Mouse (Mus musculus): ENCODE data around the gene Snd1.

DNA sequence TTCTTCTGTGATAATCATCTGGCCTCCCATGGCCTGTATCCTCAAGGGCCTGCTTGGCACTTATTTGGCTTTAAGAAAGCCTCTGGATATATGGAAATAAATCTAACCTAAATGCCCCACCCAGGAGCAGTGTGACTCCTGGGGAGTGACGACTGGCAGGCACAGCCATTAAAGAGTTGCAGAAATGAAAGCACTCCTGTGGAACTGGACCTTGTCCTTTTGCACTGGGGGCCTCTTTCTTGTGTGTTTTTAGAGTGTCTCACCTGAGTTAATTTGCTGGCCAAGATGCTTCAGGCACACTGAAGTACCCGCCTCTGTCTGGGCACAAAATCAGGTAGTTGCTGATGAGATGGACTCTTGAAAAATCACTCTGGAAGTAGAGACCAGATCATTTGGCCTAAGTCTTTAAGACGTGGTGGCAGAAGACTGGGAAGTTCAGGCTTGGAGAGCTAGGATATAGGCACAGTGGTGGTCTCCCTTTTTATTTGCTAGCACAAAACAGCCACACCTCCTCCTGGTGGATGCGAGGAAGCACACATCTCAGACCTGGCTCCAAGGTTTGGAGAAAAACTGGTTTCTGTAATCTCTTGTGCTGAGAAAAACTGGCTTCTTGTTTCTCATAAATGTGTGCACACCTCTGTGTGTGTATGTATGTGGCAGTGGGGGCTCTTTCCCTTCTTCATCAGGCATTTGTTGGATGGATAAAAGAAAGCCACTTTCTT is 87.5 kb downstream of the Snd1 start:
- no peak for TF ChIP-seq USF1 (IDR thresholded peaks at IDR 0.05; ENCODE audit: low read depth)
- no peak for TF ChIP-seq CTCF (IDR thresholded peaks at IDR 0.05; ENCODE audit: control insufficient read depth, insufficient read depth, insufficient read length)
- TF ChIP-seq MYOD1 (IDR thresholded peaks at IDR 0.05; ENCODE audit: control insufficient read depth, insufficient read length, low read depth) = no peak
- TF ChIP-seq MYOG (IDR thresholded peaks at IDR 0.05; ENCODE audit: control insufficient read depth, extremely low read depth, insufficient read length) = no peak
- no peak for TF ChIP-seq MAX (IDR thresholded peaks at IDR 0.05)
- TF ChIP-seq CEBPB (IDR thresholded peaks at IDR 0.05; ENCODE audit: low read depth) = no peak
- no peak for TF ChIP-seq FOSL1 (IDR thresholded peaks at IDR 0.05; ENCODE audit: insufficient read depth, low read length, poor library complexity, severe bottlenecking)

Measured in C2C12 (cell line).